Mouse (Mus musculus) kidney, postnatal 36 days (tissue): Measurements from ENCODE around the gene Xirp1.

Experiments used
- DNase-seq, 2 experiments: peaks; one replicate each; pipeline ENCODE4 v3.0.0; 2021 to 2022; ENCODE audit warnings: mixed read lengths in 2 of 2

Gene Xirp1

DNA sequence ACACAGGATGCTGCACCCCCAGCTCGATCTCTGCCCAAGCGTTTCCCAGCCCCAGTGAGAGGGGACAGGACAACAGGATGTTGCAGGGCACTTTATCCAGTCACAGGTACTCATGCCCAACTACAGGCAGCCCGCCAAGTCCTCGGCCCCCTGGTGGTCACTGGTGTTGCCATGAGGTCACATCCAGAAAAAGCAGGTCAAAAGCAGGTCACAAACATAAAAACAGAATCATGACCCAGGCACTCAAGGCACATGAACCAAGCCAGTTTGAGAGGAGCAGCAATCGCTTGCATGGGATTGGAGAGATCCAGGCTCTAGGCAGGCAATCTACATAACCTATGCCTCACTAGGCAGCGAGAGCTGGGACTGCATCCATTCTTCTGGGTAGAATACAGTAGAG is 53.2 kb downstream of the Xirp1 start:
- peak; percentile 80 to 90 for DNase-seq

DNA sequence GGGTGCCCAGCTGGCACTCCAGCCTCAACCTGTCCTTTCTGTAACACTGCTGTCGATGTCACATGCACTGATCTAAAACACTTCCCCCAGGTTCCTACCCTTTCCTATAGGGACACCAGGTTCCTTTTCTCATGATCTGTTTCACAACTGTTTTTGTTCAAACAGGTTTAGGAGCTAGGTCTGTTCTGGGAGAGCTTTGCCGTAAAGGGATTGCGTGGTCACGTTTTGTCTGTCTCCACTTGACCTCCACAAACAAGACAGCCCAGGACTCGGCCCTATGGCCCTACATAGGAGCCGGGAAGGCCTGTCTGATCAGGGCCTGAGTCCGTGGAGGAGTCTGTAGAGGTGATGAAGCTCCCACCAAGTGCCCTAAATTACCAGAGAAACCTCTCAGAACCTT is 53.6 kb downstream of the Xirp1 start:
- no peak for DNase-seq

DNA sequence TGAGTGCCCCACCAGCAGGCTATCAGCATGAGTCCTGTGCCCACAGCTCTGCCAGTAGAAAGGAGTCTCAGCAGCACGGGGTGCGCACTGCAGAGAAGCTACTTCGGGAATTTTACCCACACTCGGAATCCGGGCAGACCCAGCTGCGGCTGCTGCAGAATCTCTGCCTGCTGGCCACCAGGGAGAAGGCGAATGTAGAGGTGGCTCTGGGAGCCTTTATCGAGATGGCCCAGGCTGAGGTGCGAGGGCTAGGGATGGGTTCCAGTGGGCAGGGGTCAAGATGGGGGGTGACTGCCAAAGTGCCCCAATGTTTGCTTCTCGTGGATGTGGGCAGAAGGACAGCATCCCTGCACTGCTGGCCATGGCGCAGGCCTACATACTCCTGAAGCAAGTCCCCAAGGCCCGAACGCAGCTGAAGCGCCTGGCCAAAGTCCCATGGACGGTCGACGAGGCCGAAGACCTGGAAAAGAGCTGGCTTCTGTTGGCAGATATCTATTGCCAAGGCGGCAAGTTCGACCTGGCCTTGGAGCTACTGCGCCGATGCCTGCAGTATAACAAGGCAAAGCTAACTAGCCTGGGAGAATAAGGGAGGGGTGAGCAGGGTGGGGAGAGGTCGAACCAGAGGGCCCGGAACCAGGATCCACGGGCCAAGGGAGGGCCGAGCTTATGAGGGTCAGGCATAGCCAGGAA is 57.0 kb downstream of the Xirp1 start:
- DNase-seq: peak in 1 of 2 experiments; percentile 49

DNA sequence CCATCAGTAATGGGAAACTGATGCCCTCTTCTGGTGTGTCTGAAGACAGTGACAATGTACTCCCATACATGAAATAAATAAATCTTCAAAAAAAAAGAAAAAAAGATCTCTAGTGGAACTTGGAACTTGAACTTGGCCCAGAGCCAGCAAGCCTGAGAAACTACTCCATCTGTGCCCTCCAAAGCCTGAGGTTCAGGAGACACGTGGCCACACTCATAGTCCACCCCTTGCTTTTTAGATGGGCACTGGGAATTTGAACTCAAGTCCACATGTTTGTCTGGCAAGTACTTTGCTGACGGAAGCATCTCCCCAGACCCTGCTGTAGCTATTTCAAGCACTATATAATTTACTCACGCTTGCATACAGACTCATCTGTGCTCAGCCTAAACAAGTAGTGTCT is 58.2 kb downstream of the Xirp1 start:
- peak; percentile 75 to 76 for DNase-seq

DNA sequence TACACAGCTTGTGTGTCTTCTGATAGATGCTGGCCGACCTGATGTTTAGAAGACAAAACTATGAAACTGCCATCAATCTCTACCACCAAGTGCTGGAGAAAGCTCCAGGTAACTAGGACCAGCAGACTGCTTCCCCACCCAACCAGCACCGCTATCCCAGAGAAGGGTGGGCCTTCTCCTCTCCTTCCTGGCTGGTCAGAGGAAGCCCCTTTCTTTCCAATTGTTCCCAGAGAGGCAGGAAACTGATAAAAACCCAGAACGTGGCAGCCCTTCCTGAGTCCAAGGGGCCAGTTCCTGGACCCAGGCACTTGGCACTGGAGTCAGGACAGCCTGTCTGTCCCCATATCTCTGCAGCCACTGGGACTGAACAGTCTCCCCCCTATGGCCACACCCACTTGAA is 59.2 kb downstream of the Xirp1 start:
- DNase-seq: peak; percentile 43 to 73
